Mouse (Mus musculus): Measurements from ENCODE around the gene Ssbp2. TPM values are rescaled to one million over a fixed set of nuclear protein-coding genes. Genes with fewer than 3 reads are reported as not detected.

Gene Ssbp2
- polyA plus RNA-seq, 1 experiment from 2014 or later = 198 TPM

DNA sequence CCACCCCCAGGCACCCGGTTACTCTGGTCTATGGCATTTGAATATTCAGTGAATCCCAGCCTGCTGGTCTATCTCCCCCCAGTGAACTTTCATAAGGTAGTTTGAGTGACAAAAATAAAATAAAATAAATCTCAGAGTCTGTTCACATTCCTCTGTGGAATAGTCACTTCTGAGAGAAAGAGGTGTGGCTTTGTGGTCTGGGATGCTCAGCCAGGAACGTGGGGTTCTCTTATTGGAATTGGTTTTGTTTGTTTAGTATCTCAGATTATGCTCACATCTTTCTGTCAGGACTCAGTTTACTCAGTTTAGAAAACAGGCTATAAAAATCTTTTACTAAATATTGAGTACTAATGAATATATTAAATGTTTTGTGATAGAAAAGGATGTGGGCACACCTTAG lies 4.0 kb upstream of the Ssbp2 start:
- Histone ChIP-seq H3K9me3 (replicated peaks; ENCODE audit: control insufficient read depth, low read length) (no peaks in the 10 kb centered on the region), H3K4me1 (ENCODE audit: control insufficient read depth, insufficient read depth, low read length) (no peaks in the 10 kb centered on the region; the same call in 1 of the 2 replicates), H3K36me3 (replicated peaks; ENCODE audit: control insufficient read depth, insufficient read depth, low read depth, low read length) (no peaks in the 10 kb centered on the region), H3K4me3 (ENCODE audit: low read depth, low read length) (no peak overlapping the region), H3K4me2 (ENCODE audit: low read depth, low read length) (no peak overlapping the region), H3K27me3 (ENCODE audit: control insufficient read depth, insufficient read depth, low read length) (no peaks in the 10 kb centered on the region), H3K9ac (replicated peaks; ENCODE audit: low read length) (no peak overlapping the region), H3K27ac (replicated peaks; ENCODE audit: low read depth, low read length) (no peak overlapping the region)
- WGBS = 53% methylated on average over 2 of the region's 2 CpGs
- no peak for ATAC-seq (replicated peaks; ENCODE audit: insufficient number of reproducible peaks, low FRiP score, low TSS enrichment, low read depth)
- no peak for DNase-seq (ENCODE audit: low spot score)

DNA sequence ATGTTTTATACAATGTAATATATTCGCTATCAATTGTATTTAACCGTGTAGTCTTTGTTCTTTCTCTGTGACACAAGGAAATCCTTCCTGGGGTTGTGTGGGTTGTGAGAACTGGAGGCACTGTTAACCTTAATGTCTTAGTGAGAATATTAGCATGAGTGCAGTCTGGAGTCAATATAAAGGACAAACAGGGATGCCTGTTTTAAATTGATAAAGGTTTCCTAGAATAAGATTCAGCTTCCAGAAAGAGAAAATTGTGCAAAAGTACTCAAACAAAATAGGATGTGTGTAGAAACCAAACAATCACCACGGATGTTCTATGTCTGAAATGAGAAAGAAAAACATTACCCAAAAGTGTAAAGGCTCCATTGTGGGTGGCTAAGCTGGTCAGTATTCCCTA lies 3.3 kb upstream of the Ssbp2 start:
- Histone ChIP-seq H3K4me1 (ENCODE audit: control insufficient read depth, insufficient read depth, low read length) (no peaks in the 10 kb centered on the region; the same call in 1 of the 2 replicates), H3K4me3 (ENCODE audit: low read depth, low read length) (no peak overlapping the region), H3K36me3 (replicated peaks; ENCODE audit: control insufficient read depth, insufficient read depth, low read depth, low read length) (no peaks in the 10 kb centered on the region), H3K9ac (replicated peaks; ENCODE audit: low read length) (no peak overlapping the region), H3K27me3 (ENCODE audit: control insufficient read depth, insufficient read depth, low read length) (no peaks in the 10 kb centered on the region), H3K27ac (replicated peaks; ENCODE audit: low read depth, low read length) (no peak overlapping the region), H3K9me3 (replicated peaks; ENCODE audit: control insufficient read depth, low read length) (no peaks in the 10 kb centered on the region), H3K4me2 (ENCODE audit: low read depth, low read length) (no peak overlapping the region)
- ATAC-seq (replicated peaks; ENCODE audit: insufficient number of reproducible peaks, low FRiP score, low TSS enrichment, low read depth) = no peak
- WGBS = 76% methylated on average over 3 of the region's 3 CpGs
- no peak for DNase-seq (ENCODE audit: low spot score)

DNA sequence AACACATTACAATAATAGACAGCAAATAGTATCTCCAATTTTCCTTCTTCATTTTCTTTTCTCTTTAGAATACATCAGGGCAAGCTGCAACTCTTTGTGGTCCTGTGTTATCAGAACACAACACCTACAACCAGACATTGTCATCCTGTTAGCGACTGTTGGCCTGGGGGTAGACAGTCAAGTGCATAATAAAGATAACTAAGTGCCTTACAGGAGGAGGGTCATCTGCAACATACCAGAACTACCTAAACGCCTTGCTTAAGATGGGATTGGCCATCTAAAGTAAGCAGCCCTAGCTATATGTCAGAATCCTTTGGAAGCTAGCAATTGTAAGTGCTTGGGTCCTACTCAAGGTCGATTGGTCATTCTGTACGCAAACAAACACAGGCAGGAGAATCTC lies 2.1 kb upstream of the Ssbp2 start:
- no peaks in the 10 kb centered on the region for H3K9me3 ChIP-seq (replicated peaks; ENCODE audit: control insufficient read depth, low read length)
- WGBS = 78% methylated on average over 4 of the region's 4 CpGs
- ATAC-seq (replicated peaks; ENCODE audit: insufficient number of reproducible peaks, low FRiP score, low TSS enrichment, low read depth) (no peak), DNase-seq (ENCODE audit: low spot score) (no peak)
- no peak overlapping the region for H3K9ac ChIP-seq (replicated peaks; ENCODE audit: low read length)
- H3K36me3 ChIP-seq (replicated peaks; ENCODE audit: control insufficient read depth, insufficient read depth, low read depth, low read length) = no peaks in the 10 kb centered on the region
- no peaks in the 10 kb centered on the region; the same call in 1 of the 2 replicates for H3K4me1 ChIP-seq (ENCODE audit: control insufficient read depth, insufficient read depth, low read length)
- H3K4me3 ChIP-seq (ENCODE audit: low read depth, low read length) = no peak overlapping the region
- H3K4me2 ChIP-seq (ENCODE audit: low read depth, low read length) = no peak overlapping the region
- no peaks in the 10 kb centered on the region for H3K27me3 ChIP-seq (ENCODE audit: control insufficient read depth, insufficient read depth, low read length)
- H3K27ac ChIP-seq (replicated peaks; ENCODE audit: low read depth, low read length) = no peak overlapping the region

DNA sequence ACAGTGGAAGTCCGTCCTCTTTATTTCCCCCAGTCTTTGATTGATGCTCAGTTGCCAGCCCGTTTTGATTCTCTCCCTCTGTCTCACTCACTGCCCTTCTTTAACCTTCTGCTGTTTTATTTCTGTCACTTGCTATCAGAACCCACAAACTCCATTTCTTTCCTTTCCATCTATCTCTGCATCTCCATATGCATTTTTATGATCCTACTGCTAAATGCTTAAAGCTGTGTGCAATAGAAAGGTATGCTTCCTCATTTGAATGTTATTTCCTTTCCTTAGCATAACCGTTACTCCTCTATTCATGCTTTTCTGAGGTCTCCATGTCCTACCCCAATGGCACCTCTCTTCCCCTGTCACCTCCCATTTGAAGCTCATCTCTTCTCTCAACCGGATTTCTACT lies 594 bp upstream of the Ssbp2 start:
- WGBS = 33% methylated on average over 4 of the region's 4 CpGs
- H3K27ac ChIP-seq (replicated peaks; ENCODE audit: low read depth, low read length) = peak overlapping the region; percentile 94

DNA sequence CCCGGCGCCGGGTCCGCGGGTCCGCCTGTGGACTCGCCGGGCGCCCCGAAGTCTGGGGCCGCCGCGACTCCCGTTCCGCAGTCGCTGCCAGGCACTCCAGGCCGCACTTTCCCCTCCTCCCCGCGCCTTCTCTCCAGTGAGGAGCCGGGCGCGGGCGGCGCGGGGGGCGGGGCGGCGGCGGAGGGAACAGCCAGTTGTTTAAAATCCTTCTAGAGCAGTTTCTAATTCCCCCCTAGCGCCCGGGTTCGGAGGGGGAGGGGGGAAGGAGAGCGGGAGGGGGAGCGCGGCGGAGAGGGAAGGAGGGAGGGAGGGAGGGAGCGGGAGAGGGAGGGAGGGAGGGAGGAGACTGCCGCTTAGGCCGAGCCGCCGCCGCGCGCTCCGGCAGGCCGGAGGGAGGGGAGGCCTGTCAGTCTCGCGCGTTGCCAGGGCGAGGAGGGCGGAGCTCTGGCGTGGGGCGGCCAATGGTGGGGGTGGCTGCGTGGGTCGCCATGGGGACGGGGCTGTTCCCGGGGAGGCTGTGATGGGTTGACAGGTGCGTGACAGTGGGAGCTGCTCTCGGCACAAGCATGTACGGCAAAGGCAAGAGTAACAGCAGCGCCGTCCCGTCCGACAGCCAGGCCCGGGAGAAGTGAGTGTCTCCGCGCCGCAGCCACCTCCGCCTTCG lies 670 bp downstream of the Ssbp2 start:
- WGBS = 1% methylated on average over 42 of the region's 70 CpGs
- Histone ChIP-seq H3K9ac (replicated peaks; ENCODE audit: low read length) (peak overlapping the region; percentile 96), H3K4me2 (ENCODE audit: low read depth, low read length) (peak overlapping the region; percentile 71), H3K9me3 (replicated peaks; ENCODE audit: control insufficient read depth, low read length) (no peaks in the 10 kb centered on the region), H3K4me1 (ENCODE audit: control insufficient read depth, insufficient read depth, low read length) (no peaks in the 10 kb centered on the region; the same call in 1 of the 2 replicates), H3K27ac (replicated peaks; ENCODE audit: low read depth, low read length) (peak overlapping the region; percentile 94), H3K4me3 (ENCODE audit: low read depth, low read length) (peak overlapping the region; percentile 95), H3K27me3 (ENCODE audit: control insufficient read depth, insufficient read depth, low read length) (no peaks in the 10 kb centered on the region), H3K36me3 (replicated peaks; ENCODE audit: control insufficient read depth, insufficient read depth, low read depth, low read length) (no peaks in the 10 kb centered on the region)
- DNase-seq (ENCODE audit: low spot score) (peak; percentile 96), ATAC-seq (replicated peaks; ENCODE audit: insufficient number of reproducible peaks, low FRiP score, low TSS enrichment, low read depth) (peak; percentile 97)

More for the DNA sequence above, 594 bp upstream of the Ssbp2 start:
- Histone ChIP-seq H3K27me3 (ENCODE audit: control insufficient read depth, insufficient read depth, low read length) (no peaks in the 10 kb centered on the region), H3K9me3 (replicated peaks; ENCODE audit: control insufficient read depth, low read length) (no peaks in the 10 kb centered on the region), H3K4me1 (ENCODE audit: control insufficient read depth, insufficient read depth, low read length) (no peaks in the 10 kb centered on the region; the same call in 1 of the 2 replicates), H3K4me3 (ENCODE audit: low read depth, low read length) (no peak overlapping the region), H3K9ac (replicated peaks; ENCODE audit: low read length) (no peak overlapping the region; the same call in 1 of the 2 replicates), H3K36me3 (replicated peaks; ENCODE audit: control insufficient read depth, insufficient read depth, low read depth, low read length) (no peaks in the 10 kb centered on the region), H3K4me2 (ENCODE audit: low read depth, low read length) (no peak overlapping the region)
- ATAC-seq (replicated peaks; ENCODE audit: insufficient number of reproducible peaks, low FRiP score, low TSS enrichment, low read depth) (no peak), DNase-seq (ENCODE audit: low spot score) (no peak)

DNA sequence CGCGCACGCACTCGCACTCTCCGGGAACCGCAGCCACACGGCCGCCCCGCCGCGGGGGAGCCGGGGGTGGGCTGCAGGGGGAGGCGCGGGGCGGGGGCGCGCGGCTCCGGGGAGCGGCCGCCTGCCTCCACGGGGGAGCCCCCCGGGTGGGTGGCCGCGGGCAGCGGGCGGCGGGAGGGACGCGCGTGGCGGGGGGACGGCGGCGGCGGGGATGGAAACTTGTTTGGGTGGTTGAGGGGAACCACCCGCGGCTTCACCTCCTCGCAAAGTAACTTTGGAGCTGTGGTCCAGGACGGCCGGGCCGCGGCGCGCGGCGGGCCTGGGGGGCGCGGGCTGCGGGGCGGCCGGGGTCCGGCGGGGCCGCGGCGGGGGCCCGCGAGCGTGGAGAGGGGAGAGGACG lies 1.2 kb downstream of the Ssbp2 start:
- peak; percentile 5; the same call in 1 of the 2 replicates for ATAC-seq (replicated peaks; ENCODE audit: insufficient number of reproducible peaks, low FRiP score, low TSS enrichment, low read depth)
- H3K27ac ChIP-seq (replicated peaks; ENCODE audit: low read depth, low read length) = peak overlapping the region; percentile 94
- H3K36me3 ChIP-seq (replicated peaks; ENCODE audit: control insufficient read depth, insufficient read depth, low read depth, low read length) = no peaks in the 10 kb centered on the region
- peak overlapping the region; percentile 71 for H3K4me2 ChIP-seq (ENCODE audit: low read depth, low read length)
- peak overlapping the region; percentile 96 for H3K9ac ChIP-seq (replicated peaks; ENCODE audit: low read length)
- H3K4me3 ChIP-seq (ENCODE audit: low read depth, low read length) = peak overlapping the region; percentile 95
- DNase-seq (ENCODE audit: low spot score) = no peak
- H3K27me3 ChIP-seq (ENCODE audit: control insufficient read depth, insufficient read depth, low read length) = no peaks in the 10 kb centered on the region
- no peaks in the 10 kb centered on the region; the same call in 1 of the 2 replicates for H3K4me1 ChIP-seq (ENCODE audit: control insufficient read depth, insufficient read depth, low read length)
- H3K9me3 ChIP-seq (replicated peaks; ENCODE audit: control insufficient read depth, low read length) = no peaks in the 10 kb centered on the region
- 0% methylated on average over 9 of the region's 61 CpGs for WGBS

DNA sequence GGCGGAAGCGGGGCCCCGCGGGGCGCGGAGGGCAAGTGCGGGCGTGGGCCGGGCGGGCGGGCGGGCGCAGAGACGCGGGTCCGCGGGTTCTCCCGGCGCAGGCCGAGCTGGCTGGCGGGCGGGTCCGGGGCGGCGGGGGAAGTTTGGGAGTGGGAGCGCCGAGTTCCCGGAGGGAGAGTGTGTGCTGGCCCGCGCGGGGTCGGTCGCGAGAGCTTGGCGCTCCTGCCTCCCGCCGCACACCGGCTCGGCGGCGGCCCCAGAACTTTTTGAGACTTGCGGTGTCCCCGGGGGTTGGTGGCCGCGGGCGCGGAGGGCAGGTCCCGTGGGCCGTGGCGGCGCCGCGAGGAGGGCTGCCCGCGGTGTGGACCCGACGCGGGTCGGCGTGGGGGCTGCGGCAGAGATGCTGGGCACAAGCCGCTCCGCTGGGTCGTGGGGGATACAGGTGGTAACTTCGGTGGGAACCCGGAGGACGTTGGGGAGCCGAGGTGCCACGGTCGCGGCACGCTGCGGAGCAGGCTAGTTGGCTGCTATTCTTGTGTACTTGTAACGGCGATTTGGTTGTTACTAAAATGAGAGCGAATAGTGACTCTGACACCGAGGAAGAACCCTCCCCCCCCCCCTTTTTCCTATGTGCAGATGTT lies 1.7 kb downstream of the Ssbp2 start:
- H3K27ac ChIP-seq (replicated peaks; ENCODE audit: low read depth, low read length) = peak overlapping the region; percentile 94
- peak overlapping the region; percentile 95 for H3K4me3 ChIP-seq (ENCODE audit: low read depth, low read length)
- H3K36me3 ChIP-seq (replicated peaks; ENCODE audit: control insufficient read depth, insufficient read depth, low read depth, low read length) = no peaks in the 10 kb centered on the region
- WGBS = under 1% methylated on average over 68 of the region's 77 CpGs
- peak overlapping the region; percentile 71 for H3K4me2 ChIP-seq (ENCODE audit: low read depth, low read length)
- H3K4me1 ChIP-seq (ENCODE audit: control insufficient read depth, insufficient read depth, low read length) = no peaks in the 10 kb centered on the region; the same call in 1 of the 2 replicates
- H3K27me3 ChIP-seq (ENCODE audit: control insufficient read depth, insufficient read depth, low read length) = no peaks in the 10 kb centered on the region
- H3K9me3 ChIP-seq (replicated peaks; ENCODE audit: control insufficient read depth, low read length) = no peaks in the 10 kb centered on the region
- no peak for ATAC-seq (replicated peaks; ENCODE audit: insufficient number of reproducible peaks, low FRiP score, low TSS enrichment, low read depth)
- peak overlapping the region; percentile 96 for H3K9ac ChIP-seq (replicated peaks; ENCODE audit: low read length)
- DNase-seq (ENCODE audit: low spot score) = peak; percentile 30

DNA sequence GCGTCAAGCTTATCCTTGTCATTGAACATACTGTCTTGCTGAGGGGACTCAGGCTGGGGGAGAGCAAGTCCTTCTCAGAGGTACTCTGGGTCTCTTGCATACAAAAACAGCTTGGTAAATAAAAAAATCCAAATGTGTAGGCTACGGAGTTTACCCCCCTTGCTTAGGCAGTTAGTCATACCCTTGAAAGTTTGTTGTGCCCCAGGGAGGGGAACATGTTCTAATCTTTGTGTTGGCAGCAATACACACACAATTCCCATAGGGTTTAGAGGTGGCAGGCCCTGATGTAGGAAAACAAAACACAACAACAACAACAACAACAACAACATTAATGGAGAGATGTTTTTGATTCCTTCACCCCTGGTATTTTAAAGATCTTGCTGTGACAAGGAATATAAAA lies 2.3 kb downstream of the Ssbp2 start:
- no peaks in the 10 kb centered on the region for H3K27me3 ChIP-seq (ENCODE audit: control insufficient read depth, insufficient read depth, low read length)
- H3K9me3 ChIP-seq (replicated peaks; ENCODE audit: control insufficient read depth, low read length) = no peaks in the 10 kb centered on the region
- ATAC-seq (replicated peaks; ENCODE audit: insufficient number of reproducible peaks, low FRiP score, low TSS enrichment, low read depth) (no peak), DNase-seq (ENCODE audit: low spot score) (no peak)
- no peaks in the 10 kb centered on the region for H3K36me3 ChIP-seq (replicated peaks; ENCODE audit: control insufficient read depth, insufficient read depth, low read depth, low read length)
- no peak overlapping the region for H3K27ac ChIP-seq (replicated peaks; ENCODE audit: low read depth, low read length)
- peak overlapping the region; percentile 96 for H3K9ac ChIP-seq (replicated peaks; ENCODE audit: low read length)
- peak overlapping the region; percentile 95 for H3K4me3 ChIP-seq (ENCODE audit: low read depth, low read length)
- H3K4me1 ChIP-seq (ENCODE audit: control insufficient read depth, insufficient read depth, low read length) = no peaks in the 10 kb centered on the region; the same call in 1 of the 2 replicates
- H3K4me2 ChIP-seq (ENCODE audit: low read depth, low read length) = peak overlapping the region; percentile 71
- WGBS = 6% methylated on average over 2 of the region's 2 CpGs
